Mouse (Mus musculus) embryonic fibroblast, embryonic 13.5 days (primary cell): ENCODE data around the gene Iqsec1. TPM values are rescaled to one million over a fixed set of nuclear protein-coding genes. Genes with fewer than 3 reads are reported as not detected.

Experiments
- H3K27ac ChIP-seq: 2 replicates; pipeline ENCODE4 v1.5.1; 2012; ENCODE audit warnings: low read length, control low read depth, inconsistent platforms; ENCODE audit not compliant: insufficient read depth
- H3K4me1 ChIP-seq: 2 replicates; pipeline ENCODE4 v1.6.1; 2011; ENCODE audit warnings: low read length; ENCODE audit not compliant: control insufficient read depth, insufficient read depth
- H3K4me3 ChIP-seq: 2 replicates; pipeline ENCODE4 v1.5.1; 2011; ENCODE audit warnings: mild to moderate bottlenecking, control low read depth, low read length; ENCODE audit not compliant: insufficient read depth
- CTCF ChIP-seq: IDR thresholded peaks from 2 replicates; pipeline ENCODE4 v1.5.1; 2011; ENCODE audit warnings: mild to moderate bottlenecking, control low read depth, low read length, moderate library complexity, borderline replicate concordance; ENCODE audit not compliant: insufficient read depth
- POLR2A ChIP-seq: IDR thresholded peaks from 2 replicates; pipeline ENCODE4 v1.6.1; 2011; ENCODE audit warnings: low read depth, mild to moderate bottlenecking, control low read depth, low read length, moderate library complexity
- polyA plus RNA-seq: library from polyadenylated mRNA; stranded (reverse); fragments of >200 nt; gene quantifications from 2 replicates; pipeline ENCODE4 v1.2.4, GENCODE M21; 2011; ENCODE audit warnings: low read depth; ENCODE audit not compliant: missing spikeins, insufficient read length

Gene Iqsec1
- polyA plus RNA-seq, 1 experiment, result 56.0 TPM

GRCm38 (mm10) chr6:90818956-90819355 lies 169.5 kb downstream of the Iqsec1 start:
- Histone ChIP-seq H3K4me1 (no peaks in the 10 kb centered on the region), H3K27ac (no peak overlapping the region), H3K4me3 (no peak overlapping the region)
- TF ChIP-seq POLR2A, result no peak
- TF ChIP-seq CTCF, result no peak

- TF ChIP-seq POLR2A, result no peak
- no peak for TF ChIP-seq CTCF
- Histone ChIP-seq H3K4me1 (no peaks in the 10 kb centered on the region), H3K4me3 (no peak overlapping the region), H3K27ac (no peak overlapping the region)
These were observed 171.9 kb downstream of the Iqsec1 start for GRCm38 (mm10) chr6:90816551-90816950.

GRCm38 (mm10) chr6:90815341-90815740 lies 173.1 kb downstream of the Iqsec1 start:
- Histone ChIP-seq H3K4me3 (no peak overlapping the region), H3K27ac (no peak overlapping the region), H3K4me1 (no peaks in the 10 kb centered on the region)
- TF ChIP-seq CTCF (0 out of 2 replicates have a peak, but pooled peaks have one; percentile 5), POLR2A (no peak)

- Histone ChIP-seq H3K4me3 (no peak overlapping the region), H3K4me1 (no peaks in the 10 kb centered on the region), H3K27ac (no peak overlapping the region)
- TF ChIP-seq POLR2A (no peak), CTCF (no peak)
These were observed 175.0 kb downstream of the Iqsec1 start for GRCm38 (mm10) chr6:90813526-90813925.

- no peak for TF ChIP-seq POLR2A
- no peak for TF ChIP-seq CTCF
- no peak overlapping the region for H3K27ac ChIP-seq
- H3K4me3 ChIP-seq, result no peak overlapping the region
- no peaks in the 10 kb centered on the region for H3K4me1 ChIP-seq
These were observed 175.9 kb downstream of the Iqsec1 start for GRCm38 (mm10) chr6:90812584-90812983.

GRCm38 (mm10) chr6:90812072-90812471 lies 176.4 kb downstream of the Iqsec1 start:
- TF ChIP-seq POLR2A (no peak), CTCF (no peak)
- Histone ChIP-seq H3K27ac (no peak overlapping the region), H3K4me1 (no peaks in the 10 kb centered on the region), H3K4me3 (no peak overlapping the region)

GRCm38 (mm10) chr6:90810576-90810975 lies 177.9 kb downstream of the Iqsec1 start:
- H3K4me3 ChIP-seq, result no peak overlapping the region
- TF ChIP-seq CTCF (no peak), POLR2A (no peak)

GRCm38 (mm10) chr6:90809960-90810362 lies 178.5 kb downstream of the Iqsec1 start:
- no peak overlapping the region for H3K27ac ChIP-seq
- TF ChIP-seq POLR2A (no peak), CTCF (peak; percentile 50; the same call in 1 of the 2 replicates)
- no peak overlapping the region for H3K4me3 ChIP-seq
- H3K4me1 ChIP-seq, result no peaks in the 10 kb centered on the region

More at GRCm38 (mm10) chr6:90810576-90810975, 177.9 kb downstream of the Iqsec1 start:
- H3K4me1 ChIP-seq, result no peaks in the 10 kb centered on the region
- no peak overlapping the region for H3K27ac ChIP-seq

GRCm38 (mm10) chr6:90809077-90809840 lies 179.2 kb downstream of the Iqsec1 start:
- H3K4me3 ChIP-seq, result no peak overlapping the region
- no peaks in the 10 kb centered on the region for H3K4me1 ChIP-seq
- H3K27ac ChIP-seq, result no peak overlapping the region
- no peak for TF ChIP-seq CTCF
- no peak for TF ChIP-seq POLR2A

- Histone ChIP-seq H3K27ac (no peak overlapping the region), H3K4me3 (no peak overlapping the region)
- TF ChIP-seq POLR2A (no peak), CTCF (no peak)
These were observed 179.9 kb downstream of the Iqsec1 start for GRCm38 (mm10) chr6:90808544-90808943.

GRCm38 (mm10) chr6:90808134-90808533 lies 180.4 kb downstream of the Iqsec1 start:
- H3K4me3 ChIP-seq, result no peak overlapping the region
- TF ChIP-seq CTCF, result no peak
- TF ChIP-seq POLR2A, result no peak
- no peak overlapping the region for H3K27ac ChIP-seq
- H3K4me1 ChIP-seq, result no peaks in the 10 kb centered on the region

More at GRCm38 (mm10) chr6:90808544-90808943, 179.9 kb downstream of the Iqsec1 start:
- no peaks in the 10 kb centered on the region for H3K4me1 ChIP-seq

GRCm38 (mm10) chr6:90807581-90807980 lies 180.9 kb downstream of the Iqsec1 start:
- H3K4me3 ChIP-seq, result no peak overlapping the region
- H3K27ac ChIP-seq, result no peak overlapping the region
- H3K4me1 ChIP-seq, result no peaks in the 10 kb centered on the region
- TF ChIP-seq CTCF (no peak), POLR2A (no peak)
